Mouse (Mus musculus) neural tube, embryonic 11.5 days (tissue): ENCODE results near the gene Cwf19l1. TPM values are rescaled to one million over a fixed set of nuclear protein-coding genes. Genes with fewer than 3 reads are reported as not detected.

Source experiments
- ATAC-seq: fragments of 200-750 bp; cut with Nextera tagmentation; 2 replicates; pipeline ENCODE4 v1.8.0; 2017; ENCODE audit warnings: moderate number of reproducible peaks, mild to moderate bottlenecking, moderate TSS enrichment, moderate library complexity; ENCODE audit not compliant: insufficient read depth, low FRiP score, low TSS enrichment
- DNase-seq: peaks from one replicate; pipeline ENCODE4 v3.0.0-alpha.2; 2015; ENCODE audit warnings: low spot score
- H3K27ac ChIP-seq: fragments of 300-500 bp; sonication (generic); 2 replicates; pipeline ENCODE4 v1.5.1; 2014; ENCODE audit warnings: low read depth, mild to moderate bottlenecking, low read length
- H3K27me3 ChIP-seq: fragments of 300-500 bp; sonication (generic); 2 replicates; pipeline ENCODE4 v1.6.1; 2014; ENCODE audit warnings: mild to moderate bottlenecking, low read length, mixed read lengths; ENCODE audit not compliant: control insufficient read depth, insufficient read depth
- H3K36me3 ChIP-seq: fragments of 300-500 bp; sonication (generic); 2 replicates; pipeline ENCODE4 v1.6.1; 2014; ENCODE audit warnings: mild to moderate bottlenecking, low read length, moderate library complexity, mixed read lengths; ENCODE audit not compliant: control insufficient read depth, insufficient read depth
- H3K4me1 ChIP-seq: fragments of 300-500 bp; sonication (generic); 2 replicates; pipeline ENCODE4 v1.6.1; 2014; ENCODE audit warnings: low read length, mixed read lengths; ENCODE audit not compliant: control insufficient read depth, insufficient read depth
- H3K4me2 ChIP-seq: fragments of 300-500 bp; sonication (generic); 2 replicates; pipeline ENCODE4 v1.6.1; 2014; ENCODE audit warnings: low read depth, mild to moderate bottlenecking, moderate library complexity
- H3K4me3 ChIP-seq: fragments of 300-500 bp; sonication (generic); 2 replicates; pipeline ENCODE4 v1.5.1; 2014; ENCODE audit warnings: low read depth, low read length
- H3K9ac ChIP-seq: fragments of 300-500 bp; sonication (generic); 2 replicates; pipeline ENCODE4 v1.6.1; 2014; ENCODE audit warnings: mild to moderate bottlenecking, low read length
- H3K9me3 ChIP-seq: fragments of 300-500 bp; sonication (generic); 2 replicates; pipeline ENCODE4 v1.6.1; 2016; ENCODE audit warnings: low read length; ENCODE audit not compliant: control insufficient read depth
- WGBS: fragments of 180-500 bp; shearing (Covaris S2); extraction: QIAGEN DNeasy Blood & Tissue Kit; methylation state at CpG from one replicate; pipeline ENCODE4 v1.1.7; 2014; 5-methylcytosine and 5-hydroxymethylcytosine counted together
- polyA plus RNA-seq: library from polyadenylated mRNA; unstranded; fragments of >200 nt; fragmentation: Nextera tagmentation; extraction: Ambion mirVana; gene quantifications from 2 replicates; pipeline ENCODE4 v1.2.1, GENCODE M21; 2014

Gene Cwf19l1
- polyA plus RNA-seq, 1 experiment from 2014 or later = 38.6 TPM

- Histone ChIP-seq H3K27ac (no peak overlapping the region), H3K27me3 (no peaks in the 10 kb centered on the region), H3K36me3 (peaks cover 5% of the 10 kb centered on the region), H3K4me2 (peak overlapping the region; percentile 89), H3K4me1 (0 out of 2 replicates have a peak, but pooled peaks cover 2% of the 10 kb centered on the region), H3K9ac (peak overlapping the region; percentile 41), H3K9me3 (no peaks in the 10 kb centered on the region), H3K4me3 (peak overlapping the region; percentile 99)
- DNase-seq (no peak), ATAC-seq (peak; percentile 42)
- WGBS = 30% methylated on average over 22 of the region's 22 CpGs
These were observed 27.8 kb downstream of the Cwf19l1 start for GRCm38 (mm10) chr19:44107661-44108521.

DNA sequence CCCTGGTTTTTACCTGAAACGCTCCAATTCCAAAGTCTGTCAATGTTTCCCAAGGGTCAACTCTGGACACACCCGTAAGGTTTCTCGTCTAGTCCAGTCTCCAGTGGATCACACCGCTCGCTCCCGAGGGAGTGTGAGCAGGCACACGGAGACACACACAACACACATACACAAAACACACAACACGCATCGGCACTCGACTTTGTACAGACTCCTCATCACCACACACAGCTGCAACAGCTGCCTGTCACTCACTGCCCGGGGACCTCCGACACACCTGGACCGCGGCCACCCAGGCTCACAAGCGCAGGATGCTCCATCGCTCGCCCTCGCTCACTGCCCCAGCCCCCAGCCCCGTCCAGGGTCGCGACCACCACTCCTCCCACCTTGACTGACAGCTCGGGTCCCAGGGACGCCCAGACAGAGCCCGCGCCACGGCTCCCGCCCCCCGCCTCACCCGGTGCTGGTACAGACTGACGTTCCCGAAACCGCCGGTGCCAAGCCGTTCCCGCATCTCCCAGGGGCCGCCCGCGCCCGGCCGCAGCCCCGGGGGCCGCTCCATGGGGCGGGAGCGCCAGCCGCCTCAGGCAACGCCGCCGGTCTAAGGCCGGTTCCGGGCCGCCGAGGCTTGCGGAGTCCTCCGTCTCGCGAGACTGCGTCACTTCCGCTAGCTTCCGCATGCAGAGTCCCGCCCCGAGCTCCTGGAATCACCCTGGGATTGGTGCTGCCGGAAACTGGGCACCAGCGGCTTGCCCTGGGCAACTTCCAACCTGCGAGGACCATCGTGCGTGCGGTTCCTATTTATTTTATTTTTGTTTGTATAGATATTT, 28.6 kb downstream of the Cwf19l1 start, which contains the start of gene Chuk:
Gene Chuk, minus strand, starts transcription at position 650 of the 830 bp plus-strand sequence.
- Histone ChIP-seq H3K4me3 (peak within 1 kb of the TSS; percentile 99), H3K4me1 (0 out of 2 replicates have a peak, but pooled peaks cover 2% of the 10 kb centered on the region), H3K27ac (0 out of 2 replicates have a peak within 1 kb of the TSS, but pooled peaks have one; percentile 58), H3K4me2 (peak within 1 kb of the TSS; percentile 89), H3K9ac (peak within 1 kb of the TSS; percentile 94), H3K36me3 (peaks cover 5% of the 10 kb centered on the region), H3K9me3 (no peaks in the 10 kb centered on the region), H3K27me3 (no peaks in the 10 kb centered on the region)
- peak; percentile 96 for DNase-seq
- ATAC-seq = peak; percentile 98
- 2% methylated on average over 64 of the region's 67 CpGs for whole genome bisulfite sequencing

- no peak overlapping the region for H3K27ac ChIP-seq
- DNase-seq = no peak
- no peaks in the 10 kb centered on the region for H3K9me3 ChIP-seq
- H3K9ac ChIP-seq = no peak overlapping the region
- 92% methylated on average over 1 of the region's 1 CpGs for WGBS
- H3K27me3 ChIP-seq = no peaks in the 10 kb centered on the region
- H3K36me3 ChIP-seq = no peaks in the 10 kb centered on the region
- H3K4me2 ChIP-seq = no peak overlapping the region
- ATAC-seq = no peak
- 0 out of 2 replicates have a peak, but pooled peaks cover 2% of the 10 kb centered on the region for H3K4me1 ChIP-seq
- no peak overlapping the region for H3K4me3 ChIP-seq
These were observed 31.3 kb downstream of the Cwf19l1 start for GRCm38 (mm10) chr19:44104393-44104792.

GRCm38 (mm10) chr19:44103001-44103400, 32.7 kb downstream of the Cwf19l1 start:
- Histone ChIP-seq H3K27me3 (no peaks in the 10 kb centered on the region), H3K36me3 (no peaks in the 10 kb centered on the region), H3K27ac (no peak overlapping the region), H3K9ac (no peak overlapping the region), H3K9me3 (no peaks in the 10 kb centered on the region), H3K4me2 (no peak overlapping the region), H3K4me1 (0 out of 2 replicates have a peak, but pooled peaks cover 2% of the 10 kb centered on the region), H3K4me3 (no peak overlapping the region)
- 86% methylated on average over 3 of the region's 3 CpGs for WGBS
- DNase-seq (no peak), ATAC-seq (no peak)

DNA sequence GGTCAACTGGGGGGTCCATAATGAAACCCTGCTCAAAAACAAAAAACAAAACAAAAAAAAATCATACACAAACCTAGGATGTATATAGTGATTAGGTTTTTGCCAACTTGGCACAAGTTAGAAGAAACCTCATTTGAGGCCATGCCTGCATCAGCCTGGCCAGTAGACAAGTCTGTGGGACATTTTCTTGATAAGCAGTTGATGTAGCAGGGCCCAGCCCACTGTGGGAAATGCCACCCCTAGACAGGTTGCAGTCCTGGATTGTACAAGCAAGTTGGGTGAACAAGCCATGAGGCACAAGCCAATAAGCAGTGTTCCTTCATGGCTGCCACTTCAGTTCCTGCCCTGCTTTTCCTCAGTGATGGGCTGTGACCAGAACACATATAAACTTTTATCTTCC, 34.8 kb downstream of the Cwf19l1 start:
- no peak overlapping the region for H3K4me2 ChIP-seq
- no peak overlapping the region for H3K4me3 ChIP-seq
- no peaks in the 10 kb centered on the region for H3K27me3 ChIP-seq
- H3K4me1 ChIP-seq = no peaks in the 10 kb centered on the region
- H3K9me3 ChIP-seq = no peaks in the 10 kb centered on the region
- H3K27ac ChIP-seq = no peak overlapping the region
- no peak for ATAC-seq
- DNase-seq = no peak
- H3K9ac ChIP-seq = no peak overlapping the region
- peaks cover 8% of the 10 kb centered on the region for H3K36me3 ChIP-seq

DNA sequence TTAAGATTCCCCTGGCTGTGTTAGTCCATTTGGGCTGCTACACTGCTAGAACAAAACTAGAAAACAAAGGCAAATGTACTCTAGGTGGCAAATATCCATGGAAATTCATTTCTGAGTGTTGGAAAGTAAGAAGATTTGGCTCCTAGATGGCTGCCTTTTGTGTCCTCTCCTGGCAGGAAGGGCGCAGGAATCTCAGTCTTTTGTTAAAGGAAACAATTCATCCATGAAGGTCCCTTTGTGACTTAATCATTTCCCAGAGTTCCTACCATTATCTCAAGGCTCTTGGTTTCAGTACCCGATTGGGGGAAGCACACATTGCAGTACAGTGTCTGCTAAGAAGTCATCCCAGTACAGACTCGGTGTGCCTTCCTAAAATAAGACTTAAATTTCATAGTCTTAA, 49.4 kb downstream of the Cwf19l1 start:
- no peaks in the 10 kb centered on the region for H3K27me3 ChIP-seq
- no peaks in the 10 kb centered on the region for H3K4me1 ChIP-seq
- no peak overlapping the region for H3K4me3 ChIP-seq
- 0 out of 2 replicates have a peak, but pooled peaks cover 2% of the 10 kb centered on the region for H3K36me3 ChIP-seq
- no peaks in the 10 kb centered on the region for H3K9me3 ChIP-seq
- no peak for ATAC-seq
- 52% methylated on average over 3 of the region's 3 CpGs for WGBS
- no peak for DNase-seq
- no peak overlapping the region for H3K27ac ChIP-seq
- H3K9ac ChIP-seq = no peak overlapping the region
- H3K4me2 ChIP-seq = no peak overlapping the region

DNA sequence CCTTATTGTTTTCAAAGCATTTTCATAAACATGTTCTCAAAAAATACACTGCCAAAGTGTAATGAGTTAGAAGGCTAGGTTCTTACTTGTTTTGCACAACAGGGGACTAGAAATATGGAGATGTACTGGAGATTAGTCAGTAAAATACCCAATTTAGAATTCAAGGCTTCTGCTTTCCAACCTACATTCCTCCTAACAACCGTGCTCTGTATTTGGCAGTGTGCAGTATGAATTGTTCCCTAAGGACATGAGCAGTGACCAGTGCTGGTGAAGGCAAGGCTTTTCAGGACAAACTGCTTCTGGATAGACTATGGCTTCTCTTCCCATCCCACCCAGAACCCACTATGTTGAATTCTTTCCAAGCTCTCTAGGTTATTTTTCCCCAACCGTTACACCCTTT, 54.8 kb downstream of the Cwf19l1 start:
- no peaks in the 10 kb centered on the region for H3K9me3 ChIP-seq
- no peaks in the 10 kb centered on the region for H3K27me3 ChIP-seq
- H3K27ac ChIP-seq = no peak overlapping the region
- no peak overlapping the region for H3K4me3 ChIP-seq
- 94% methylated on average over 2 of the region's 2 CpGs for WGBS
- no peak for ATAC-seq
- H3K36me3 ChIP-seq = no peaks in the 10 kb centered on the region
- no peak overlapping the region for H3K9ac ChIP-seq
- H3K4me2 ChIP-seq = no peak overlapping the region
- H3K4me1 ChIP-seq = no peaks in the 10 kb centered on the region
- DNase-seq = no peak

GRCm38 (mm10) chr19:44080023-44080422, 55.7 kb downstream of the Cwf19l1 start:
- Histone ChIP-seq H3K9ac (no peak overlapping the region), H3K36me3 (no peaks in the 10 kb centered on the region), H3K9me3 (no peaks in the 10 kb centered on the region), H3K4me2 (no peak overlapping the region), H3K27ac (no peak overlapping the region), H3K27me3 (no peaks in the 10 kb centered on the region), H3K4me3 (no peak overlapping the region), H3K4me1 (no peaks in the 10 kb centered on the region)
- no peak for DNase-seq
- no peak for ATAC-seq
- 79% methylated on average over 2 of the region's 2 CpGs for whole genome bisulfite sequencing
